Mouse (Mus musculus) left cerebral cortex, postnatal 4 days (tissue): ENCODE measurements around the gene Zfp36. TPM values are rescaled to one million over a fixed set of nuclear protein-coding genes. Genes with fewer than 3 reads are reported as not detected.

Source experiments
- DNase-seq: peaks from one replicate; pipeline ENCODE4 v3.0.0-alpha.2; 2022
- intact Hi-C: fragments of 180-260 bp; cut with DNase I; formaldehyde crosslinking; loops from one replicate; pipeline ENCODE4 v1.15.1; 2025
- total RNA-seq, 2 experiments: library from RNA; stranded (reverse); gene quantifications; 2 replicates each; pipeline ENCODE4 v1.2.3; 2021

The Zfp36 gene
- total RNA-seq, 2 experiments from 2014 or later, result 1.9 to 2.3 TPM

- intact Hi-C loops, result no loop called here
- no peak for DNase-seq
These were observed 9.0 kb downstream of the Zfp36 start for GRCm38 (mm10) chr7:28370977-28371513.

- no peak for DNase-seq
- intact Hi-C loops, result no loop called here
These were observed 10.0 kb downstream of the Zfp36 start for GRCm38 (mm10) chr7:28370051-28370450.

- peak; percentile 18 for DNase-seq
- intact Hi-C loops, result no loop called here
These were observed 11.7 kb downstream of the Zfp36 start for GRCm38 (mm10) chr7:28368276-28368920.

GRCm38 (mm10) chr7:28367663-28368275 lies 12.3 kb downstream of the Zfp36 start:
- peak; percentile 54 for DNase-seq

GRCm38 (mm10) chr7:28362441-28363060 lies 17.5 kb downstream of the Zfp36 start:
- intact Hi-C loops, result no loop called here
- DNase-seq, result no peak

More at GRCm38 (mm10) chr7:28367663-28368275, 12.3 kb downstream of the Zfp36 start:
- intact Hi-C loops, result no loop called here

GRCm38 (mm10) chr7:28361647-28362341 lies 18.3 kb downstream of the Zfp36 start:
- intact Hi-C loops, result no loop called here
- no peak for DNase-seq

GRCm38 (mm10) chr7:28360291-28360690 lies 19.8 kb downstream of the Zfp36 start:
- no peak for DNase-seq
- intact Hi-C loops, result no loop called here

GRCm38 (mm10) chr7:28359854-28360253 lies 20.2 kb downstream of the Zfp36 start:
- intact Hi-C loops, result no loop called here
- no peak for DNase-seq

- no peak for DNase-seq
- intact Hi-C loops, result no loop called here
These were observed 21.6 kb downstream of the Zfp36 start for GRCm38 (mm10) chr7:28358431-28358830.

- intact Hi-C loops, result no loop called here
- DNase-seq, result no peak
These were observed 22.1 kb downstream of the Zfp36 start for GRCm38 (mm10) chr7:28357984-28358383.

GRCm38 (mm10) chr7:28356981-28357380 lies 23.1 kb downstream of the Zfp36 start:
- intact Hi-C loops, result no loop called here
- no peak for DNase-seq

GRCm38 (mm10) chr7:28355221-28355620 lies 24.8 kb downstream of the Zfp36 start:
- DNase-seq, result no peak
- intact Hi-C loops, result no loop called here

- intact Hi-C loops, result no loop called here
- no peak for DNase-seq
These were observed 25.5 kb downstream of the Zfp36 start for GRCm38 (mm10) chr7:28354596-28354995.

GRCm38 (mm10) chr7:28354113-28354581 lies 25.9 kb downstream of the Zfp36 start:
- no peak for DNase-seq
- intact Hi-C loops, result no loop called here

- intact Hi-C loops, result no loop called here
- no peak for DNase-seq
These were observed 26.8 kb downstream of the Zfp36 start for GRCm38 (mm10) chr7:28353267-28353666.

GRCm38 (mm10) chr7:28351676-28352191 lies 28.3 kb downstream of the Zfp36 start:
- DNase-seq, result no peak
- intact Hi-C loops, result no loop called here

- DNase-seq, result peak; percentile 99
- intact Hi-C loops, result no loop called here
These were observed 29.7 kb downstream of the Zfp36 start, which contains the start of gene Rps16 for GRCm38 (mm10) chr7:28350155-28350883. Rps16 (plus strand) TSS chr7:28350652.

GRCm38 (mm10) chr7:28348601-28349000 lies 31.5 kb downstream of the Zfp36 start:
- DNase-seq, result peak; percentile 18
- intact Hi-C loops, result no loop called here

GRCm38 (mm10) chr7:28347746-28348145 lies 32.3 kb downstream of the Zfp36 start:
- no peak for DNase-seq

GRCm38 (mm10) chr7:28344637-28345036 lies 35.4 kb downstream of the Zfp36 start:
- peak; percentile 70 for DNase-seq
- intact Hi-C loops, result no loop called here

More at GRCm38 (mm10) chr7:28347746-28348145, 32.3 kb downstream of the Zfp36 start:
- intact Hi-C loops, result no loop called here
